ENCODE assay signal across 11 mouse cellular contexts in genomic region chr5:24709962-24710361, GRCm38 (mm10). TPM values are rescaled to one million over a fixed set of nuclear protein-coding genes. Genes with fewer than 3 reads are reported as not detected.
DNase-seq lines count a peak whose midpoint lies in the region; ATAC-seq lines count a peak whose summit lies in the region.
"Had no signal": no experiment of that assay in that cellular context is flagged by ENCODE, and none has a peak within 500 bp of the region (broad histone marks: within the 10 kb centered on the region; RNA-seq: fewer than 3 reads in every experiment).

No protein-coding gene starts in this region.

- ATAC-seq in granulocyte monocyte progenitor cell, adult 5-6 weeks (replicated peaks; ENCODE audit: poor library complexity, severe bottlenecking): no peak
- ATAC-seq: hindbrain, embryonic 16.5 days; midbrain, embryonic 15.5 days had no signal

- peak; percentile 24 for DNase-seq in gastrocnemius, adult 18-20 months (ENCODE audit: low spot score)
- DNase-seq in gastrocnemius, postnatal 25 days: no peak
- peak; percentile 25 to 47 for DNase-seq in kidney, postnatal 36 days
- DNase-seq in kidney, adult 8-10 months: no peak
- peak; percentile 66 for DNase-seq in Muller cell, postnatal 12 days (ENCODE audit: inconsistent ontology term)
- DNase-seq in heart, postnatal 36 days: peak; percentile 41 to 58
- no peak for DNase-seq in c-Kit-positive CD71-positive TER-119-positive erythroid progenitor cells, embryonic 14.5 days (ENCODE audit: low spot score)
- DNase-seq: cerebellum, adult 9-11 months had no signal

- intact Hi-C loops in heart, postnatal 36 days (cut with DNase I): no loop called here

RNA-seq across cellular contexts. Expression of gene Wdr86, which starts 20.6 kb away (rescaled TPM):
- total RNA-seq in gastrocnemius, adult 18-20 months (2021): not detected
- total RNA-seq in gastrocnemius, postnatal 25 days (2021): not detected
- total RNA-seq in heart, postnatal 36 days (2021): under 1 TPM; 0.49 to 0.53 TPM
- total RNA-seq in granulocyte monocyte progenitor cell, adult 5-6 weeks (2014; fragmentation: Nextera tagmentation): 1.5 and 2.2 TPM in 2 replicates
- total RNA-seq in granulocyte monocyte progenitor cell, adult 5-6 weeks (2017): not detected in 2 replicates

RNA-seq across cellular contexts. Expression of gene Nub1, which starts 24.6 kb away (rescaled TPM):
- total RNA-seq in gastrocnemius, adult 18-20 months (2021): 10 to 100 TPM; 31.1 to 33.2 TPM
- 10 to 100 TPM; 21.9 to 23.0 TPM for total RNA-seq in gastrocnemius, postnatal 25 days (2021)
- 10 to 100 TPM; 38.0 to 39.3 TPM for total RNA-seq in heart, postnatal 36 days (2021)
- 28.2 and 30.4 TPM in 2 replicates for total RNA-seq in granulocyte monocyte progenitor cell, adult 5-6 weeks (2014; fragmentation: Nextera tagmentation)
- total RNA-seq in granulocyte monocyte progenitor cell, adult 5-6 weeks (2017): 33.1 and 37.6 TPM in 2 replicates

RNA-seq across cellular contexts. Expression of gene Crygn, which starts 47.8 kb away (rescaled TPM):
- not detected for total RNA-seq in gastrocnemius, adult 18-20 months (2021)
- not detected for total RNA-seq in gastrocnemius, postnatal 25 days (2021)
- total RNA-seq in heart, postnatal 36 days (2021): not detected
- total RNA-seq in granulocyte monocyte progenitor cell, adult 5-6 weeks (2014; fragmentation: Nextera tagmentation): not detected in 2 replicates
- total RNA-seq in granulocyte monocyte progenitor cell, adult 5-6 weeks (2017): not detected in 2 replicates

Comparison
In these comparisons a context has a peak if more than half of its experiments do, and no peak if none do; other contexts are left out.
1. DNase-seq: peak in gastrocnemius, adult 18-20 months (single experiment), kidney, postnatal 36 days (2 of 2), Muller cell, postnatal 12 days (single experiment) and heart, postnatal 36 days (2 of 2); none in gastrocnemius, postnatal 25 days (single experiment), kidney, adult 8-10 months (0 of 2) and c-Kit-positive CD71-positive TER-119-positive erythroid progenitor cells, embryonic 14.5 days (single experiment).